Mouse (Mus musculus): ENCODE data around the gene Eps8l1.

DNA sequence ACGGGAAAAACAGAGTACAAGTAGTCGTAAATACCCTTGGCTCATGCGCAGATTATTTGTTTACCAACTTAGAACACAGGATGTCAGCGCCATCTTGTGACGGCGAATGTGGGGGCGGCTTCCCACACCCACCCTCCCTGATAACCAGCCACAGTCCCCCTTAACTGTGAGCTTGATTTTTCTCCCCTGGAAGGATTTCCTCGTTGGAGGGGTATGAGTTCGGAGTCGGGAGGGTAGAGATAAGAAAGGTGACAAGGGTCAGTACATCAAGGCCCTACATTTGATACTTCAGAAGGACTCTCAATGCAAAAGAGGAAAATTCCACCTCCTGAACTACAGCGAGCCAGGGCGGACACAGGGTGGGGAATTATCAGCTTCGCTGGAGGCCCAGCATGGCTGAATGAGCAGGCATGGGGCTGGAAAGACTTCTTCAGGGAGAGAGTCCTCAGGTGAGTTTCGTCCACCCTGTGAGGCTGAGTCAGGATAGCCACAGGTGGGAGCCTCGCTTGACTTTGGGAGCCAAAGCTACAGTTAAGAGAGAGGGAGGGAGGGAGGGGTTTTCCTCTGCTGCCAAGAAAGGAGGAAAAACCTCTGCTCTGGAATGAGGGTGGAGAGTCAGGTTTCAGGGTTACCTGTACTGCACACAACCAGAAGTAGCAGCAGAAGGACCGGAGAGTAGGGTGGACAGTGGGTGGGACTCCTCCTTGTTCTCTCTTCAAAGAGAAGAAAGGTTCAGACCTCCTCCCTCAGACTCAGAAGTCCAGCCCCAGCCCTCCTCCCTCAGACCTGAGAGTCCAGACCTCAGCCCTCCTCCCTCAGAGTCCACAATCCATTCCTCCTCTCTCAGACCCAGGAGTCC is at the start of gene Eps8l1:
- TF ChIP-seq CTCF (IDR thresholded peaks at IDR 0.05; ENCODE audit: borderline replicate concordance, insufficient read depth, low read depth, low read length) (no peak), POLR2A (IDR thresholded peaks at IDR 0.05; ENCODE audit: borderline replicate concordance, insufficient read depth, low read length) (no peak)

Data from cerebellum, adult 2 months (tissue).